Mouse (Mus musculus) midbrain, postnatal 0 days (tissue): ENCODE results near the gene Egfr. TPM values are rescaled to one million over a fixed set of nuclear protein-coding genes. Genes with fewer than 3 reads are reported as not detected.

Experiments
- ATAC-seq: fragments of 200-750 bp; cut with Nextera tagmentation; 2 replicates; pipeline ENCODE4 v1.8.0; 2017; ENCODE audit warnings: moderate number of reproducible peaks, mild to moderate bottlenecking, moderate TSS enrichment, moderate library complexity; ENCODE audit not compliant: low FRiP score
- DNase-seq: peaks from one replicate; pipeline ENCODE4 v3.0.0-alpha.2; 2015; ENCODE audit warnings: low spot score
- H3K27ac ChIP-seq: fragments of 300-500 bp; sonication (generic); 2 replicates; pipeline ENCODE4 v1.5.1; 2014; ENCODE audit warnings: low read depth, mild to moderate bottlenecking, low read length, mixed read lengths
- H3K27me3 ChIP-seq: fragments of 300-500 bp; sonication (generic); 2 replicates; pipeline ENCODE4 v1.6.1; 2014; ENCODE audit warnings: low read length, control low read depth, mixed read lengths; ENCODE audit not compliant: insufficient read depth
- H3K36me3 ChIP-seq: fragments of 300-500 bp; sonication (generic); 2 replicates; pipeline ENCODE4 v1.6.1; 2014; ENCODE audit warnings: low read length, control low read depth, mixed read lengths; ENCODE audit not compliant: insufficient read depth
- H3K4me1 ChIP-seq: fragments of 300-500 bp; sonication (generic); 2 replicates; pipeline ENCODE4 v1.6.1; 2014; ENCODE audit warnings: mild to moderate bottlenecking, control low read depth, antibody characterized with exemption, low read length, mixed read lengths; ENCODE audit not compliant: insufficient read depth
- H3K4me2 ChIP-seq: fragments of 300-500 bp; sonication (generic); 2 replicates; pipeline ENCODE4 v1.6.1; 2014; ENCODE audit warnings: low read depth, mild to moderate bottlenecking, low read length, mixed read lengths; ENCODE audit not compliant: poor library complexity, severe bottlenecking
- H3K4me3 ChIP-seq: fragments of 300-500 bp; sonication (generic); 2 replicates; pipeline ENCODE4 v1.5.1; 2014; ENCODE audit warnings: low read depth, mild to moderate bottlenecking, low read length, moderate library complexity
- H3K9ac ChIP-seq: fragments of 300-500 bp; sonication (generic); replicated peaks from 2 replicates; pipeline ENCODE4 v1.6.1; 2014; ENCODE audit warnings: mild to moderate bottlenecking, low read length, moderate library complexity, mixed read lengths; ENCODE audit not compliant: poor library complexity, severe bottlenecking
- H3K9me3 ChIP-seq: fragments of 300-500 bp; sonication (generic); 2 replicates; pipeline ENCODE4 v1.6.1; 2016; ENCODE audit warnings: low read length, control low read depth
- CTCF ChIP-seq: IDR thresholded peaks from 2 replicates; pipeline ENCODE4 v1.5.1; 2016; ENCODE audit warnings: antibody characterized with exemption, mild to moderate bottlenecking
- WGBS: fragments of 180-500 bp; shearing (Covaris S2); extraction: QIAGEN DNeasy Blood & Tissue Kit; methylation state at CpG from one replicate; pipeline ENCODE4 v1.1.7; 2014; 5-methylcytosine and 5-hydroxymethylcytosine counted together
- polyA plus RNA-seq: library from polyadenylated mRNA; unstranded; fragments of >200 nt; fragmentation: Nextera tagmentation; extraction: Ambion mirVana; gene quantifications from 2 replicates; pipeline ENCODE4 v1.2.1, GENCODE M21; 2015
- total RNA-seq: library from RNA; depleted of rRNA; stranded (reverse); fragments of >200 nt; gene quantifications from 2 replicates; pipeline ENCODE4 v1.2.3, GENCODE M21; 2014

Egfr gene
- total and polyA plus RNA-seq, 2 experiments from 2014 or later, result 10.7 to 19.3 TPM

- TF ChIP-seq CTCF, result no peak
- WGBS, result 85% methylated on average over 3 of the region's 3 CpGs
- Histone ChIP-seq H3K27me3 (no peaks in the 10 kb centered on the region), H3K9me3 (no peaks in the 10 kb centered on the region), H3K9ac (no peak overlapping the region), H3K36me3 (no peaks in the 10 kb centered on the region), H3K4me3 (no peak overlapping the region), H3K4me1 (no peaks in the 10 kb centered on the region), H3K4me2 (no peak overlapping the region), H3K27ac (no peak overlapping the region)
- DNase-seq (no peak), ATAC-seq (no peak)
These were observed 77.5 kb downstream of the Egfr start for GRCm38 (mm10) chr11:16829468-16829867.

GRCm38 (mm10) chr11:16830531-16831227 is 78.7 kb downstream of the Egfr start:
- H3K4me1 ChIP-seq, result no peaks in the 10 kb centered on the region

GRCm38 (mm10) chr11:16831974-16832464 is 80.0 kb downstream of the Egfr start:
- ATAC-seq (peak; percentile 79), DNase-seq (peak; percentile 84)
- no peaks in the 10 kb centered on the region for H3K27me3 ChIP-seq
- H3K9me3 ChIP-seq, result no peaks in the 10 kb centered on the region
- 39% methylated on average over 5 of the region's 5 CpGs for WGBS
- TF ChIP-seq CTCF, result no peak
- no peaks in the 10 kb centered on the region for H3K36me3 ChIP-seq
- 0 out of 2 replicates have a peak overlapping the region, but pooled peaks have one; percentile 12 for H3K27ac ChIP-seq
- no peak overlapping the region for H3K4me2 ChIP-seq
- H3K4me1 ChIP-seq, result no peaks in the 10 kb centered on the region
- no peak overlapping the region for H3K4me3 ChIP-seq
- no peak overlapping the region for H3K9ac ChIP-seq

More at GRCm38 (mm10) chr11:16830531-16831227, 78.7 kb downstream of the Egfr start:
- WGBS, result 51% methylated on average over 8 of the region's 8 CpGs
- no peaks in the 10 kb centered on the region for H3K36me3 ChIP-seq
- H3K9me3 ChIP-seq, result no peaks in the 10 kb centered on the region
- no peak for TF ChIP-seq CTCF
- DNase-seq (no peak), ATAC-seq (no peak)
- H3K27me3 ChIP-seq, result no peaks in the 10 kb centered on the region
- no peak overlapping the region for H3K9ac ChIP-seq
- H3K27ac ChIP-seq, result no peak overlapping the region
- no peak overlapping the region for H3K4me3 ChIP-seq
- no peak overlapping the region for H3K4me2 ChIP-seq

- no peak for TF ChIP-seq CTCF
- WGBS, result 87% methylated on average over 3 of the region's 3 CpGs
These were observed 86.8 kb downstream of the Egfr start for GRCm38 (mm10) chr11:16838772-16839171.

GRCm38 (mm10) chr11:16842924-16843323 is 90.9 kb downstream of the Egfr start:
- H3K27ac ChIP-seq, result no peak overlapping the region
- no peaks in the 10 kb centered on the region for H3K9me3 ChIP-seq
- no peaks in the 10 kb centered on the region for H3K27me3 ChIP-seq
- ATAC-seq (no peak), DNase-seq (no peak)
- TF ChIP-seq CTCF, result no peak
- H3K4me2 ChIP-seq, result no peak overlapping the region
- no peaks in the 10 kb centered on the region for H3K36me3 ChIP-seq
- H3K9ac ChIP-seq, result no peak overlapping the region
- H3K4me3 ChIP-seq, result no peak overlapping the region
- no peaks in the 10 kb centered on the region for H3K4me1 ChIP-seq
- 91% methylated on average over 3 of the region's 3 CpGs for WGBS

More at GRCm38 (mm10) chr11:16838772-16839171, 86.8 kb downstream of the Egfr start:
- Histone ChIP-seq H3K4me3 (no peak overlapping the region), H3K27me3 (no peaks in the 10 kb centered on the region), H3K4me1 (no peaks in the 10 kb centered on the region), H3K9ac (no peak overlapping the region), H3K27ac (no peak overlapping the region), H3K36me3 (no peaks in the 10 kb centered on the region), H3K9me3 (no peaks in the 10 kb centered on the region), H3K4me2 (no peak overlapping the region)
- ATAC-seq, result no peak
- no peak for DNase-seq

GRCm38 (mm10) chr11:16843889-16844568 is 92.0 kb downstream of the Egfr start:
- H3K9ac ChIP-seq, result no peak overlapping the region
- H3K27ac ChIP-seq, result no peak overlapping the region
- ATAC-seq, result no peak
- no peak overlapping the region for H3K4me3 ChIP-seq
- H3K4me1 ChIP-seq, result no peaks in the 10 kb centered on the region
- no peak overlapping the region for H3K4me2 ChIP-seq
- 76% methylated on average over 12 of the region's 12 CpGs for WGBS
- no peaks in the 10 kb centered on the region for H3K36me3 ChIP-seq
- H3K27me3 ChIP-seq, result no peaks in the 10 kb centered on the region
- H3K9me3 ChIP-seq, result no peaks in the 10 kb centered on the region
- TF ChIP-seq CTCF, result no peak
- no peak for DNase-seq
